Mouse (Mus musculus): ENCODE results near the gene Pon2. TPM values are rescaled to one million over a fixed set of nuclear protein-coding genes. Genes with fewer than 3 reads are reported as not detected.
"Not testable (repeated sequence)": the region's sequence is repeated elsewhere in the genome, so short reads cannot be mapped to it uniquely, and the experiment has no call there.

The Pon2 gene
- total RNA-seq (2021) = 10 to 100 TPM; 15.6 to 18.3 TPM

DNA sequence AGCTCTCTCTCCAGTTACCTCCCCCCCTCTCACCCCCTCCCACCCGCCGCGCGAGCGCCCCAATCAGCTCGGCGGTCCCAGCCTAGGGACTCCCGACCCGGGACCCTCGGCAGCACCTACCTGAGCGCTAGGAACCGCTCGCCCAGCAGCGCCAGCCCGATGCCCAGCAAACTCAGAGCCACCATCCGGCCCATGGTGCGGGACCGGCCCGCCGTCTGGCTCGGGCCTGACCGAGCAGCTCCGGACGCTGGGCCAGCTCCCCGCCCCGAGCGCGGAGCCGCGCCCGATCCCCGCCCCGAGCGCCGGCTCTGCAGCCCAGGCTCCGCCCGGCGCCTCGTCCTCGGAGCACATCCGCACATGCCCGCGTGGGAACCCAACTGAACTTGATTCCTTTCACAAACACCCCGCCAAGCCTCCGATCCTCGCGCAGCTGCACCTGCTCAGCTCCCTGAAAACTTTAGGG is at the start of gene Pon2:
Pon2 (minus strand) TSS at position 364 of the 463 bp plus-strand sequence.
- DNase-seq (ENCODE audit: low spot score) = peak; percentile 73
- intact Hi-C loops (cut with DNase I) = loop anchor here (5.0 kb wide), 3 partner anchors 41 to 214 kb away; partner anchors contain the start of genes Asb4 and Pon3

DNA sequence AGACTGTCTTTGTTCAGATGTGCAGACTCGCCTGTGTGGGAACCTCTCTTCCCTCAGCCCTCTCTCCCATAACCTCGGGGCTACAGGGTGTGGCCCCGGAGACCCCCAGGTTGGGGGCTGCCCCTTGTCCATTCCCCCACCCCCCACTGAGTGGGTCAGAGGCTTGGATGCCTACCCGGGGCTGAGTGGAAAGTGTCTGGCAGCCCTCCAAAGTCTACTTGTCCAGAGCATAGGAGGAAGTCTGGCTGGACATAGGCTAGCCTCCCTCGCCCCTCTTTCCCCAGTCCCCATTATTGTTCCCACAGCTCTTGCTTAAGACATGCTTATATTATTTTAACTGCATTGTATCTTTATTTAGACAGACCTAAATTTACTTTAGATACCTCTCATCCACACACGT is 46.0 kb upstream of the Pon2 start:
- DNase-seq (ENCODE audit: low spot score) = no peak
- intact Hi-C loops (cut with DNase I) = no loop called here

DNA sequence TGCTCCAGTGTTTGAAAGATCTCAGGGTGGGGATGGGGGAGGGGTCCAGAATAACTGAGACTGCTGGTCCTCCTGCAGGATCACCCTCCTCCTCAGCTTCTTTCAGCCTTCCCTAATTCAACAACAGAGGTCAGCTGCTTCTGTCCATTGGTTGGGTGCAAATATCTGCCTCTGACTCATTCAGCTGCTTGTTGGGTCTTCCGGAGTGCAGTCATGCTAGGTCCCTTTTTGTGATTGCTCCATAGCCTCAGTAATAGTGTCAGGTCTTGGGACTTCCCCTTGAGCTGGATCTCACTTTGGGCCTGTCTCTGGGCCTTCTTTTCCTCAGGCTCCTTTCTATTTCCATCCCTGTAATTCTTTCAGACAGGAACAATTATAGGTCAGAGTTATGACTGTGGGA is 41.0 kb upstream of the Pon2 start:
- intact Hi-C loops (cut with DNase I); DNase-seq (ENCODE audit: low spot score): not testable (repeated sequence)

DNA sequence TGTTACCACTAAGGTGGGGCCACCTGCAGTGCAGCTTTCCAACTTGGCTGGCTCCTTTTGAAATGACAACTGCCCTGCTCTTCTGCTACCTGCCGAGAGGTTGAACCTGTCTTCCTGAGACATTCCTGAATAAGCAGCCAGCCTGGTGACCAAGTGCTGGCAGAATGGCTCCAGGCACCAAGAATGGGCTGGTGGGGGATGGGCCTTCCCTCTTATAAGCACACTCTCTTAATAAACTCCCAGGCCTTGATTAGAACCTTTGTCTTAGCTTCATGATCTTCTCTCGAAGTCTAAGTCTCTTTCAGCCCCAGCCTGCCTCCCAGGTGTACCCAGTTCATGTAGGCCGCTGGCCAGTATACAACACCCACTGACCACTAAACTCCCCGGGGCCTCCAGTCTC is 40.5 kb upstream of the Pon2 start:
- intact Hi-C loops (cut with DNase I); DNase-seq (ENCODE audit: low spot score): not testable (repeated sequence)

DNA sequence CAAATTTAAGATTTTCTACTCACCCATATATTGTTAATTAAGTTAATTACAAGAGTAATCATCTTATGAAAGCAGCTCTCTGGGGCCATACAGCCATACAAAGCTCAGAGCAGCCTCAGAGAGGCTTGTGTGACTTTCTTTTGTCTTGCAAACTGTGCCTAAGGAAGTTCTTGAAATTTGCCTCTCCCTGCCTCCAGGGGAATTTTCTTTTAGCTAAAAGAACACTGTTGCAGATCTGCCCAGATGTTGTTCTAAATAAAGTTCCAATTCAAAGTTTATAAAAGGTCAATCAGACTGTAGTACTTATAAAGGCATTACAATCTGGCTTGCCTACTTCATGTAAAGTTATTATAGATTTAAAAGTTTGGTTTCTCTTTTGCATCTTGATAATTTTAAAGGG is 37.8 kb upstream of the Pon2 start:
- intact Hi-C loops (cut with DNase I); DNase-seq (ENCODE audit: low spot score): not testable (repeated sequence)

DNA sequence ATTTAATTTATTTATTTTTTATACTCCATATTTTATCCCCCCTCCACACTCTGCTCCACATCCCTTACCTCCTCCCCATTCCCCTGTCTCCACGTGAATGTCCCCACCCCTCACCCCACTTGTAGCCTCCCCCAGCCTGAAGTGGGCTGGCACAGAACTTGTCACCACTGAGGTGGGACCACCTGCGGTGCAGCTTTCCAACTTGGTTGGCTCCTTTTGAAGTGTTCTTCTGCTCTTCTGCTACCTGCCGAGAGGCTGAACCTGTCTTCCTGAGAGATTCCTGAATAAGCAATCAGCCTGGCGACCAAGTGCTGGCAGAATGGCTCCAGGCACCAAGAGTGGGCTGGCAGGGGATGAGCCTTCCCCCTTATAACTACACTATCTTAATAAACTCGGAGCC is 35.8 kb upstream of the Pon2 start:
- intact Hi-C loops (cut with DNase I) = no loop called here

DNA sequence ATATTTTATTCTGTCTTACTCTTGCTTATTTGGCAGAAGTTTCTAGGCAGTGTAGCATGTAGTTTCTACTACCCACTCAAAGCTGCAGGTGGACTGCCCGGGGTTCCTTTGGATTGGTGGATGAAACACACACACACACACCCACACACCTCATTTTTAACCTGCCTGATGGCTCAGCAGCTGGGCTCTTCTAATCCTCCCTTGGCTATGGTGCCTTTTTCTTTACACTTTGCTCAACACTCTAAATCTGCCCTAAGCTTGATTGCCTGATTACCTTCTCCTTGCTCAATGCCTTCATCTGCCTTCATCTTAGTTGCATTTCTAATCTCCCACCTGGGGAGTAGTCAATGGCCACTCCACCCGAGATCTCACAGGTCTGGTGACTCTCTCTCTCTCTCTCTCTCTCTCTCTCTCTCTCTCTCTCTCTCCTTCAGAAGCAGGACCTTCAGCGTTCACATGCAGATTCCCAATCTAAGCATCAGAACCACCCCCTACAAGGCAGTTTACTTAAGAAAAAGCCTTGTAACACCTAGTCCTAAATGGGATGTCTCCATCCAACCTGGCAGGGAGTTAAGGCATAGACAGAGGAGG is 34.4 kb upstream of the Pon2 start:
- intact Hi-C loops (cut with DNase I) = no loop called here
- DNase-seq (ENCODE audit: low spot score) = no peak

More for the DNA sequence above, 35.8 kb upstream of the Pon2 start:
- DNase-seq (ENCODE audit: low spot score) = no peak

DNA sequence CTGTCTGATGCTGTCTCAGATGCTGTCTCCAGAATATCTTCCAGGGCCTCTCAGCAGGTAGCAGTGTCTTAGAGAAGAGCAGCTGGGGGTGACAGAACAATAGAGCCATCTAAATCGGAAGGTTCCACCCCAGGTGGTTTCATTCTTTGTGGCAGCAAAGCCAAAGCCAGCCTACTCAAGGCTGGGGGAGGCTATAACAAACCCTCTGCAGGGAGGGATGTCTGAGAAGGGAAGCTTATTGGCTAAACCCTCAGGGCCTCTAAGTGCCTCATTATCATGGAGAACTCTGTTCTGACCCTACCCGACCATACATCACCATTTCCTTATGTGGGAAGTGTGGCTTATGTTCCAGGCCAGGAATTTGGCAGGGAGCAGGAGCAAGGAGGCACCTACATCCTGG is 26.9 kb upstream of the Pon2 start:
- no peak for DNase-seq (ENCODE audit: low spot score)
- intact Hi-C loops (cut with DNase I) = no loop called here

DNA sequence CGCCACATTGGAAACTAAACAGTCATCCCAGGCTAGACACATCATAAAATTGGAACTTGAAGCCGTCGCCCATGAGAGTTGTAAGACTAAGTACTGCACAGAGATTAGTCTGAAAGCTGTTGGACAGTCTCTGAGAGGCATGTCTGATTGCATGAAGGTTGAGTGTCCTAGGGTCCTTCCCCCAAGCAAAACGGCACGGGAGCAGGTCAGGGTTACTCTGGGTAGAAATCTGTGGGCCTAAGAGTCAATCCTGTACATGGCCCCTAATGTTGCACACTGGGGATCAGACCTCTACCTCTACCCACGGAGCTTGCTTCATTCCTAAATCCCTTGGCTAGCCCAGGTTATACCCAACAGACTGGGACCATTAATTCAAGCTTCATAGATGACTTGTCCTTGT is 25.8 kb upstream of the Pon2 start:
- DNase-seq (ENCODE audit: low spot score); intact Hi-C loops (cut with DNase I): not testable (repeated sequence)

DNA sequence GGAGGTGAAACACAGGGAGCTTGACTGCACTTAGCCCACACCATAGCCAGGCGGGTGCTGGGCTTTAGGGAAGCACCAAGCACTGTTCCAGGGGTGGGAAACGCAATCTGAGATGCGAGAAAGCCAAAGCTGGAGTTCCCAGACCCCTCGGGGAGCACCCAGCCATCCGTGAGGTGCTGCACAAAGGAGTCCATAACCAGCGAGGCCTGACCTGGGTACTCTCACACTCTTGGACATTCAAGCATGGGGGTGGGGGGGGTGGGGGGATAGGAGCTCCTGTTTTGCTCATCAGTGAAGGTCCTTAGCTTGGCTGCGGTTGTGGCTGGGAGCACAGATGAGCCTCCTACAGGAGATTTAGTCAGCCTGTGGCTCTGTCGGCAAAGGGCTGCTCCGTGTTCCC is 18.4 kb upstream of the Pon2 start:
- no peak for DNase-seq (ENCODE audit: low spot score)
- intact Hi-C loops (cut with DNase I) = no loop called here

DNA sequence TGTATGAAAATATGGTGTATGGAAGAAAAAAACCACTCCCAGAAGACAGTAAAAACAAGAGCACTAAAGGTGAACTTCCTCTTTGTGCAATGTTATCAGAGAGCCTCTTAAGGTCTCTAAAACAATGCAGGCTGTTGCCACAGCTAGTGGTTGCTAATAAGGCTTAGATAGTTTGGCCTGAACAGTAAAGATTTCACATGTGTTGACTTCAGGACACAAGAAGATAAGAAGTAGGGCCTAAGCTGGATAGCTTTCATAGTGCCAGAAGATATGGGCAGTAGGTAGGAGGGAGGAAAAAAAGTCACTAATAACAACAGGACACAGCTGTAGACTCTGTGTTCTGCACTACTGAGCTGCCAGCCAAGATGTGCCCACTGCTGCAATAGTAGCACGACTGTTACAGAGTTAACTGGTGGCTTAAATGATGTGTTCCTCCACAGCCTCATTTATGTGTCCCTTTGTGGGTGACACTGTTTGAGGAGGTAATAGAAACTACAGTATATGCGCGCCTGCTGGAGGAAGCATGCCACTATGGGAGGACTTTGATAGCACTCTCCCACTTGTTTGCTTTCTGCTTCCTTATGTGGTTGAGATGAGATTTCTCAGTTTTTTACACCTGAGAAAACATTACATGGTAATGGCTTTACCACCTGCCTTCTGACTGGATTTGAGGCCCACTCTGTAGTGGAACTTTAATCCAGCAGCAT is 17.0 kb upstream of the Pon2 start:
- DNase-seq (ENCODE audit: low spot score) = no peak

DNA sequence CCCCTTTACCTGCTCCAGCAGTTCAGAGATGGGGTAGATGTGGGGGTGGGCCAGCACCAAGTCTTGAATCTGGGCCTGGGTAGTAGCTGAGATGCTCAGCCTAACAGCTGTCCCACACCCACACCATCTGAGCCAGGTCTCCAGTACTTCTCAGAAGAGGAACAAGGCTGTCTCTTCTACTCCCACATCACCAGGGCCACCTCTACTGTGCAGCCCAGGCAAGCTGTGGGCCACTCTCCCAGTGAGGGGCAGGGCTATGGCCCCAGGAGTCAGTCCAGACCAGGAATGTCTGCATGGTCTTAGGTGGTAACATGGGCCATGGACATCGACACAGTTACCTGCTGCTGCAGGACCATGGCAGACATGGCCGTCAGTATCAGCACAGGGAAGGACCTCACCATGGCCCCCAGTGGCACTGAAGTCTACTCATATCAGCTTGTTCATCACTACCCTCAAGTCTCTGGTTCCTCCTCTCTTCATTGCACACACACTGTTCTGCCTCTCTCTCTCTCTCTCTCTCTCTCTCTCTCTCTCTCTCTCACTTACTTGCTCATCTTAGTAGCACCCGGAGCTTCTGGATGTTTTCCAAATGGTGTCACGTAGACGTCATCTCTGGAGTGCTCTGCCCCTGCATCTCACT is 15.8 kb upstream of the Pon2 start:
- intact Hi-C loops (cut with DNase I) = no loop called here
- DNase-seq (ENCODE audit: low spot score) = no peak

More for the DNA sequence above, 17.0 kb upstream of the Pon2 start:
- intact Hi-C loops (cut with DNase I) = no loop called here

DNA sequence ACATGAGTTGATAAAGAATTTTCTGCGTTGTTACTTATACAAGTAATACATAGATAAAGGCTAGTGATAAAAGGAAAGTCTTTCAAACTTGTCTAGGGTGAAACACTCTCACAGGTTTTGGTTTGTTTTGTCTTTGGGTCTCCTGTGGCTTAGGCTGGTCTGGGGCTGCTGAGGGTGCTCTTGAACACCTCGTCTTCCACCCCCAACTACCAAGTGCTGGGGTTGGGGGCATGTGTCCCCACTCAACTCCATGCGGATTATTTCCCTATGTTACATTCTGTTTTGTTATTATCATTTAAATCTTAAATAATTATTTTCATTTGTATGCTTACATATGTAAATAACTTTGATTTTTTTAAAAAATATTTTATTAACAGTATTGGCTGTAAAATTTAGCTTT is 12.2 kb upstream of the Pon2 start:
- intact Hi-C loops (cut with DNase I) = no loop called here
- DNase-seq (ENCODE audit: low spot score) = no peak

DNA sequence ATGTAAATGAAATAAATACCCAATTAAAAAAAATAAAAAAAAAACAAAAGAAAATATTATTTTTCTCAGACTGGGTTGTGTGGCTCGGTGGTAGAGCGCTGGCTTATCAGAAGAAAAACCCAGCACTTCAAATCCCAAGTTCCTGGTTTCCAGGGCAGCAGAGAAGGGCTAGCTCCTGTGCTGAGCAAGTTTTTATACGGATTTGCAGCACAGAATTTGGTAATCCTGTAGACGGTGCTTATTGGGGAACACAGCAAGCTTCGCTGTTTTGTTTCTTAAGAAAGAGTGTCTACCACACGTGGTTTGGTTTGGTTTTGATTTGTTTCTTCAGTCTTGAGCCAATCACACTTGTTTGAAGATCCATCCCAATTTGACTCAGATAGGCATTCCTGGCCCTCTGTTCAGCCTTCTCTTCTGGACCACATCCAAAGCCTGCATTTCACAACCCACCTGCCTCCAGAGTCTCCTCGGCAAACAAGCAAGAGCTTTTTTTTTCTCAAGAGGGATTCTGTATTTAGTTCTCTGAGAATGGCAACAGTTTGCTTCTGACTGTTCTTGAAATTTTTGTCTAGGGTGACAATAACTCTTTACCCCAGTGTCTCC is 11.4 kb upstream of the Pon2 start:
- intact Hi-C loops (cut with DNase I) = no loop called here
- DNase-seq (ENCODE audit: low spot score) = no peak

DNA sequence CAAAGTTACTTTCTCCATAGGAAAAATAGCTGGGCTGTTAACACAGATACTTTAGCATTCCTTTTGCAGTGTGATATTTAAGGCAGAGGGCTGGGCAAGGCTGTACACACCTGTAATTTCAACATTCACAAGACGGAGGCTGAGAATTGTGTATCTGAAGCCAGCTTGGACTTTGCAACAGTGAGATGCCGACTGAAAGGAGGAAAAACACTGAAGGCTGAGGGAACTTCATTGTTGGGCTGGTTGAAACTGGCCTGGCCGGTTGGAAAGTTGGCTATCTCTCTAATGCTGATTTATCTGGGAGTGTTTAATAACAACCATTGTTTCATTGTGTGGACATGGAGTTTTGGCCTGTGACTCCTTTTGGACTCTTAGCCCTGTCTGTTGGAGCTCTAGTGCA is 7.7 kb upstream of the Pon2 start:
- DNase-seq (ENCODE audit: low spot score) = no peak
- intact Hi-C loops (cut with DNase I) = no loop called here

DNA sequence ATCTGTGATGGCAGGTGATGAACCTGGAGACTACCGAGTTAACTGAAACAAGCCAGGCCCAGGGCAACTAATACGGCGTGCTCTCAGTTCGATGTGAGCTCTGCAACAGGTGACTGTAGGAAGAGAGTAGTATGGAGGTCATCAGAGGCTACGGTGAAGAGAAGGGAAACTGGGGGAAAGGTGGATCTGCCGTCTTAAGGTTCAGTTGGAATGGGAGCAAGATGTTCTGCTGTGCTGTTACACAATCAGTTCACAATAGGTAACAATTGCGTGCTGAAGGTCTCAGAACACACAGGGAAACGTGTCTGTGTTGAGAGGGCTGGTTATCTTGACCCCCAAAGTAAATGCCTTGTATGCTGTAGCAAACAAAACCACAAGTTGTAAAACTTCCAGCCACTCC is 6.7 kb upstream of the Pon2 start:
- DNase-seq (ENCODE audit: low spot score) = no peak

DNA sequence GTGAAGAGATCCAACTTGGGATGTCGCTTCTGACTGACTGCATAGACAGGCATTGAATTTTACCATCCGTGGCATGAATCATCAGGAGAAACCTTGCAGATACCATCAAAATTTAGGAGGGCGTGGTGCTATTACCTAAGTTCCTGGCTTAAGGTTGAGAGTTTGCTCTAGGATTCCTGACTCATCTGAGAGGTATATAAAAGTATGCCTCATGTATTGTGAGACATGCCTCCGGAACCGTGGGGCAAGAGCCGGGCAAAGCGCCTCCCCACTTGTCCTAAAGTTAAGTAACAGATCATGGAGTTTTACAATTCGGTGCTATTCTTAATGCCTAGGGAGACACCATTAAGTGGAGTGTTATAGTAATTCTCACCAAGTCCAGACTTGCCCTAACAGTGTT is 2.4 kb upstream of the Pon2 start:
- intact Hi-C loops (cut with DNase I) = no loop called here
- DNase-seq (ENCODE audit: low spot score) = no peak

More for the DNA sequence above, 6.7 kb upstream of the Pon2 start:
- intact Hi-C loops (cut with DNase I) = no loop called here

DNA sequence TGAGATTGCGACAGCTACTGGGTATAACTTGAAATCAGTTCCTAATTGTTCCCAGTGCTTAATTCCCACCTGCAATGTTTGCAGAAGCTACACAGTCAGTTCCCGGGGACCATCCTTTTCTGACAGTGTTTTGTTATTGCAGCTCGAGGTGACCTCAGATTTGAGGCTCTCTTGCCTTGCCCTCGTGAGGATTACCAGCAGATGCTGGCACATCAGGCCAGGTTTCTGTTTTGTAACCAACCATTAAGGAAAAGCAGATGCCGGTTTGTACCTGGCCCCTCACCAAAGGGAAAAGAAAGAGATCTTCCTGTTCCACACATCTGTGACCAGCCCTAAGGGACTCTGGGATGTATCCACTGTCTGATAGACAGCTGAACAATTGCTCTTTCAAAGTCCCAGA is 1.3 kb upstream of the Pon2 start:
- DNase-seq (ENCODE audit: low spot score) = no peak
- intact Hi-C loops (cut with DNase I) = loop anchor here (5.0 kb wide), 3 partner anchors 42 to 213 kb away; partner anchors contain the start of genes Asb4 and Pon3

DNA sequence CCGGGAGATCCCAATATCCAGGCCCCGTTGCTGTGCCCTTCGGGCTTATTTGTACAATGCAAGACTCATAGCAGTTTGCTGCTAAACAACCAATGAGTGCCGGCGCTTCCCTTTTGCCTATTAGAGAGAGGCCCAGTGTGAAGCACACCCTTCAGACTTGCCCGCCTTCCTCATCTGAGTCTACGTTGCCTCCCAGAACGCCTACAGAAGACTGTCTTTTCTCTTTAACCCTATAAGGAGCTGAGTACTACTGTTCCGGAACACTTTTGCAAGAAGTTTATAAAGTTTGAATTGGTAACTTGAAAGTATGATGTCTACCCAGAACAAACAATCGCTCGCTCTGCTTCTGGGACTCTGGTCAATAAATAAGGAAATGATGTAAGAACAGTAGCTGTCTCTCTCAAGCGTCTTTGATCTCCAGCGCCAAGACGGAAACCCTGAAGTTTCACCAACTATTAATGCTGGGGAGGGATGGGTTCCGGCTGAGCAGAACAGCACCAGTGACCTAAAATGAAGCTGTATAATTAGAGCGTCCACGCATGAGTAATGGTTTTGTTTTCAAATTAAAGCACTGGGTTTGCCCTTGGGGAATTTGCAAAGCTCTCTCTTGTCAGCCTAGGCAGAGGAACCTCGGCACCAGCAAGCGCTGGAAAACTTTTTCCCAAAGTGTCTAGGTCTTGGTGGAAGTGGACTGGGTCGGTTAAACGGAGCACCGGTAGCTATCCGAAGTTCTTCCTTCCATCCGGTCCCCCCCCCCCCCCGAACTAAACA is 749 bp downstream of the Pon2 start:
- intact Hi-C loops (cut with DNase I) = loop anchor here (5.0 kb wide), 3 partner anchors 40 to 215 kb away; partner anchors contain the start of genes Asb4 and Pon3

DNA sequence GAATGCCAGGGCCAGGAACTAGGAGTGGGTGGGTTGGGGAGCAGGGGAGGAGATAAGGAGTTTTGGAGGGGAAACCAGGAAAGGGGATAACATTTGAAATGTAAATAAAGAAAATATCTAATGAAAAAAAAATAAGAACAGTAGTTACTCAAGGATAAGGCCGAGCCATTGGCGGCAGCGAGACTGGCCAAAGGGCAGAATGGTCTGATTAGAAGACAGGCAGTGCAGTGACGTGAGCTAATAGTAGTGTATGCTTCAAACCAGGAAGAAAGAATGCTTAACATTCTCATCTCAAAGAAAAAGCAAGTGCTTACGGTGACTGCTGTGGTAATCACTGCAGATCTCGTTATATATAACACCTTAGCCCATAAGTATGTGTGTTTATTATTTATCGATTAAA is 2.2 kb downstream of the Pon2 start:
- DNase-seq (ENCODE audit: low spot score) = no peak
- intact Hi-C loops (cut with DNase I) = loop anchor here (5.0 kb wide), 3 partner anchors 39 to 216 kb away; partner anchors contain the start of genes Asb4 and Pon3

More for the DNA sequence above, 749 bp downstream of the Pon2 start:
- DNase-seq (ENCODE audit: low spot score) = peak; percentile 29

Data from heart, postnatal 25 days (tissue).